Mouse (Mus musculus) MN1 (cell line): ENCODE measurements around the gene Cdkl3.

Experiments
- DNase-seq: peaks from one replicate; pipeline ENCODE4 v3.0.0-alpha.2; 2016; ENCODE audit warnings: low spot score

Cdkl3 gene

DNA sequence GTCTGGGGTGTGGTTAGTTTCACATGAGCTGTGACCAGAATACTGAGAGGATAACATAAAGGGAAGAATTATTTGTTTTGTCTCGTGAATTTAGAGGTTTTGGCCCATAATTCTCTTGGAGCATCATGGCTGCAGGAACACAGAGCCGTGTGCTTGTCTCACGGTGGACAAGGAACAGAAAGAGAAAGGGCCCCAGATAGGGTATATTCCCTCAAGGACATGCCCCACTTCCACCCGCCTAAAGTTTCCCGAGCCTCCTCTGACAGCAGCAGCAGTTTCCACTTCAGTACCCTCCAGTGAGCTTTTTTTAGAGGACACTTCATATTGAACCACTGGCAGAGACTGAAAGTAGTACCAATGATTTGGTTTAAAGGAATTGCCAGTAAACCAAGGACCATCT is 7.5 kb downstream of the Cdkl3 start:
- no peak for DNase-seq

DNA sequence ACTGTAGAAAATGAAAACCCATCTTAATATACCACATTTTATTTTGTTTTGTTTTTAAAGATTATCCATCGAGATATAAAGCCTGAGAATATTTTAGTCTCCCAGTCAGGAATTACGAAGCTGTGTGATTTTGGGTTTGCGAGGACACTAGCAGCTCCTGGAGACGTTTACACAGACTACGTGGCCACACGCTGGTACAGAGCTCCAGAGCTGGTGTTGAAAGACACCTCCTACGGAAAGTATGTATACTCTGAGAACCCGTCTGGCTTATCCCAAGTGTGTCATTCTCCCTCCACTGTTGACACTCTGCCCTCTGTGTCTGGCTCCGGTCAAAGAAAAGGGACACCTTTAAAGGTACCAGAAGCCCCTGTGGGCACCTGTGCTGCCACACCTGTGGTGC is 14.2 kb downstream of the Cdkl3 start:
- no peak for DNase-seq

DNA sequence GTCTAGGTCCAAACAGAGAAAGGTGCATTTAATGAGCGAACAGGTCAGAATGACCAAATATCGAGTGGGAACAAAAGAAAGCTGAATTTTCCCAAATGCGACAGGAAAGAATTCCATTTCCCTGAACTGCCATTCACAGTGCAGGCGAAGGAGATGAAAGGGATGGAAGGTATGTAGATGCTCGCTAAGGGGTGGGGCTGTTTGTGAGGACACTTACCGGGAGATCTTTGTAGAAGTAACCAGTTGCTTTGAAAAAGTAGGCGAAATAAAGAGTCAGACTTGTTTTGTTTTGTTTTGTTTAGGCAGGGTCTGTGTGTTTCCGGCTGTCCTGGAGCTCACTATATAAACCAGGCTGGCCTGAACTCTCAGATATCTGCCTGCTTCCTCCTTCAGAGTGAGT is 28.3 kb downstream of the Cdkl3 start:
- DNase-seq, result no peak

DNA sequence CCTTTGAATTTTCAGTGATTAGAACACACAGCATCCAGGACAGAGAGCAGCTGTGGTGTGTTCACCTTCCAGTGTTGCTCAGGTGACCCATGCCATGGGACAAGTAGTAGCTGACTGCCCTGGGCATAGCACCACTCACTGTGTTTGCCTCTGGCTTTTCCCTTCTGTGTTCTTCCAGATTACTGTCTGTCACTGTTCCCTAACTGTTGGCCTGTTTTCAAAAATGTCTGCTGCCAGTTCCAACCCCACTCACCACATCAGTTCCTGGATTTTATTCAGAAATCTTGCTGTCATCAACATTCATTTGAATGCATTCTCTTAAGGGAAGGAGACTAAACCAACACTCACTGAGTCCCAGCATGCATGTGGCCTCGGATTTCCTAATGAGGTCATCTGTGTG is 29.9 kb downstream of the Cdkl3 start:
- DNase-seq, result no peak

DNA sequence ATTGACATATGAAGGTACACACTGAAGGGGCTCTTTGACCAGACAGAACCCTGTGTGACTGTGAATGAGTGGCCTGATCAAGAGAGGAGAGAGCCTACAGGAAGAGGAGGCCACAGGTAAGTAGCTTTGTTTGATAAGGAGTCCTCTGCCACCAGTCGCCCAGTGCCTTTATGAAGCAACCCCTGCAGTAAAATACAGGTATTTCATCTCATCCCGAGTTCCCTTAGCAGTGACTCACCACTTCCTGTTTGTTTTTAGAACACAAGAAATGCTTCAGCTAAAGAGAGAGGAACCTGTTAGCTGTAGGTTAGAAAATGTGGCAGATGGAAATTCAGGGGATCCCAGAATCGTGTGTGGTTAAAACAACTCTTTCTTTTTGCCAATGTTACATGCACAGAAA is 31.9 kb downstream of the Cdkl3 start:
- DNase-seq, result no peak

DNA sequence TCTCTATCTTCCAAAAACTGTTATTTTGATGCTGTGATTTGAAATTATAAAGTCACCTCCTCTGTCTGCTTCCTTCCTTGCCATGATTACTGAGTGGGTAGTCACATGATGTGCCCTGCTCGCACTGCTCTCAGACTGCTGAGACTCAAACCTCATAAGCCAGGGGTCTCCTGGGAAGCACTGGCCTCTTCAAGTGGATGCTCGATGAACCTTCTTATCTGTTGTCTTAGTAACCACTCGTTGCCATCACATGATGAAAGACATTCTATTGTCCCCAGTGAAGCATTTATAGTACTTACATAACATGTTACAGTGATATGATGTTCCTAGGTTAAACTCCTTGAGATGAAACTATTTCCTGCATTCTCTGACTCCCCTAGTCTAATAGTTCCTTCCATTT is 33.6 kb downstream of the Cdkl3 start:
- DNase-seq, result peak; percentile 35

DNA sequence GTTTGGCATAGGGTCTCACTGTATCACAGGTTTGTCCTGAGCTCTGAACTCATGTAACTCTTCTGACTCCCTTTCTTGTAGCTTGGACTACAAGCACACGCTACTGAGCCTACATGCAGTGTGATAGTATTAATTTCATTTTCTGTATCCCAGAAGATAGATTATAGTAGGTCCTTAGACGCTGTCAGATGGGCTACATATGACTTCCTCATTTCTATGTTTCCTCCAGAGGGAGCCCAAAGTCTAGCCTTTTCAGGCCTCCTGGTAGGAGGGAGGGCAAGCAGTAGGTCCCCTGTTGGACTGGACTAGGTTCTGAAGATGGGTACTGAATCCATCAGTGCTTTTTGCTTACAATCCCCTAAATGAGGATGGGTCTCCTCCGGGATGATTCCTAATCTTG is 39.2 kb downstream of the Cdkl3 start:
- DNase-seq, result no peak

DNA sequence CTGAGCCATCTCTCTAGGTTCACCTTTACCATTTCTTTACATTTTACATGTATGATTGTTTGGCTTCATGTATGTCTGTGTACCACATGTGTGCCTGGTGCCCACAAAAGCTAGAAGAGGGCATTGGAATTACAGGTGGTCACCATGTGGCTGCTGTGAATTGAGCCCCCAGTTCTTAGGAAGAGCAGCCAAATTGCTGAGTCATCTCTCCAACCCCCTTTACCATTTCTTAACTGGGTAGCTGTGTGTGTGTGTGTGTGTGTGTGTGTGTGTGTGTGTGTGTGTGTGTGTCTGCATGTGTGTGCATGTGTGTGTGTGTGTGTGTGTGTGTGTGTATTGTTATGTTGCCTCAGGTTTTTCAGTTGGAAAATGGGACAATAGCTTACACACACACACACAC is 40.1 kb downstream of the Cdkl3 start:
- DNase-seq, result no peak

DNA sequence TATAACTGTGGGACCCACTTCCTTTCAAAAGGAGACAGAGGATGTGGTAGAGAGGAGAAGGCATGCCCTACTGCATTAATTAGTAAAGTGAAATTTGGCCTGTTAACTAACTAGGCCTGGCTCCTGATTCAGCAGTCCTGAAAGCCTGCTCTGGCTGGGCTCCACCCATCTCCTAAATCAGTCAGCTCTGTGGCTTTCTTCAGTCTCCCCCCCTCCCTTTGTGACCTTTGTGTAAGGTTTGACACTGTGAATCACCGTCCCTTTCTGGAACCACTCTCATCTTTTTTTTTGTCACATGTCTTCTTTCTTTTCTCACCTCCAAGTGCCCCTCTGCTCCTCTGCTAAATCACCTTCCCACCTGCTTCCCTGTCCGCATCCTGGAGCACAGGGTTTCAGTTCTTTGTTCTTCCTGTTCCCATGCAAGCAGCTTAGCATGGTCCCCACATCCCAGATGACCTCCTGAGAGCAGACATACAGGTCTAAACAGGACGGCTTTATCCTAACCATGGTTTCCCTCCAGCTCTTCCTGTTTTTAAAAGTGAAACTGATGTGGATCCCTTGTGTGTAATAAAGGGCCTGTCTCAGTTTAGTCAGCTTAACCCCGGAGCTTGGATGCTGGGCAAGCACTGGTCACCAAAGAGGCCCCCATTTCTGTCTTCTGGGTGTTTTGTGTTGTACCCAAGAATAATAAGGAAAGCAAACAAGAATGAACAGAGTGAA is 42.6 kb downstream of the Cdkl3 start:
- DNase-seq, result peak; percentile 54

DNA sequence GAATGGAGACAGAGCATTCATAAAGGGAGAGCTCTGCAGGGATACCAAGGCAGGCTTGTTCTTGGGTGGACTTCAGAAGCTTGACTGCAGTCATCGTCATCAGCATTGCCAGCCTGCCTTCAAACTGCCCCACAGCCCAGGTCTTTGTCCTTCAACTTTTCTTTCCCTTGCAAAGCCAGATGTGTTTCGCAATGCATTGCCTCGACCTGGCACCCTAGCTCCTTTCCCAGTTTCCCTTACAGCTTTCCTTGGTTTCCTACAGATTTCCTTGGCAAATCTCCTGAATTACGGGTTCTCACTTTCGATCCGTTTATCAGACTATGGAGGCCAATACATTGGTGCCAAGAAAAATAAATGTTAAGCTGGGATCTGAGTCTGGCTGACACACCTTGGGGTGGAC is 49.4 kb downstream of the Cdkl3 start:
- DNase-seq, result no peak

DNA sequence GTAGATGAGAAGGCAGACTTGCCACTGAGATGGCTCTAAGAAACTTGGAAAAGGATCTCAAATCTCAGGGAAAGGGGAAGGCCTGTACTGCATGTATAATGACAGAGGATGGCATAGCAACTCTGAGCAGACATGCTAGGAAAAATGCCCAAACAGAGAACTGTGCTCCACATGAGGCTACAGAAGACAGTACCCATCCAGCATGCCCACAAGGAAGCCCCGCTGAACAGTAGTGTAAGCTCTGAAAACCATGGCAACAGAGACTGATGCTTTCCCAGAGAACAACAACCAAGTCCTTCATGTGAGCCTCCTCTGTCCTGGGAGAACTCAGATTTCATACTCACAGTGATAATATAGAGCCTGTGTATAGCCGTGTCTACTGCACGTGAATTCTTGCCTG is 50.7 kb downstream of the Cdkl3 start:
- DNase-seq, result no peak

DNA sequence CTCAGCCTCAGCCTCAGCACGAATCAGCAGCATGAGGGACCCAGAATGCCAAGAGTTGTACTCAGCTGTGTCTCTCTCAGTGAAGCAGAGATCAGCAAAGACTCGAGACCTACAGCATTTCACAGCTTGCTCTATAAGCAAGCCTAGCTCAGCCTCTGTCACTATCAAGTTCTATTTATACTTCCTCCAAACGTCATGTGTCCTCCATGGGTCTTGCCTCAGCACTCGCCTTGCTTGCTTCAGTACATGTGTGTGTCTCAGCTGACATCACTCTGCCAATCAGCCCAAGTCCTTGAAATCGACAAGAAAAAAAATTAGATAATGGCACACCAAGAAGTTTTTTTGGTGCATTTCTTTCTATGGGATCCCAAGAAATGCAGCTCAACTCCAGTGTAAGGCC is 52.2 kb downstream of the Cdkl3 start:
- no peak for DNase-seq

DNA sequence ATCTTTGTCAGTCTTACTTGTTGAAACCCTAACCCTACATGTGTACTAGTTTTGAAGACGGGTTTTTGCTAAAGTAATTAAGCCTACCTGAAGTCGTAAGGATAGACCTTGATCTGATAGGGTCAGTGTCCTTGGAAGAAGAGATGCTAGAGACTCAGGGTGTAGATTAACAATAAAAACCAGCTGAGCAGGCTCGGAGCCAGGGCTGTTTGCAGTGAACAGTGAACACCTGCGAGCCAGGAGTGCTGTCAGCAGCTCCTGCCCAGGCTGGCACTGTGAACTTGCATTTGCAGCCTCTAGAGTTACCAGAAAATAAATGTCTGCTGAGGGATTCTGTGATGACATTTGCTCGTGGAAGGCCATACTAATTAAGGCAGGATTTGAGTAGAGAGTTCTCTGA is 55.0 kb downstream of the Cdkl3 start:
- no peak for DNase-seq

DNA sequence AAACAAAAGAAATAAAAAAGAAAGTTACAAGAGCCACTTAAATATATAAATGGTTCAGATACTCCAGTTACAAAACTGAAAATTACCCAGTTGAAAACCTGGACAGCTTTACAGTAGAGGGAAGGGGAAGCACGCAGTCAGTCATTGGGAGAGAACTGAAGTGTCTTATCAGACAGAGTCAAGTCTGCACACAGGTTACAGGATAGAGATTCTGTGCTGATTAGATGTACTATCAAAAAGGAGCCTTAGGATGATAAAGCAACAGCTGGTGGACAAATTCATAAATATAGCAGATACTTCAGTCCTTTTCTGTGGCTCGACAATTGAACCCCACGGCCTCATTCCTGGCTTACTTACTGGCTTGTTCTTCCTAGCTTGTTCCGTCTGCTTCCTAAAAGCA is 56.3 kb downstream of the Cdkl3 start:
- no peak for DNase-seq

DNA sequence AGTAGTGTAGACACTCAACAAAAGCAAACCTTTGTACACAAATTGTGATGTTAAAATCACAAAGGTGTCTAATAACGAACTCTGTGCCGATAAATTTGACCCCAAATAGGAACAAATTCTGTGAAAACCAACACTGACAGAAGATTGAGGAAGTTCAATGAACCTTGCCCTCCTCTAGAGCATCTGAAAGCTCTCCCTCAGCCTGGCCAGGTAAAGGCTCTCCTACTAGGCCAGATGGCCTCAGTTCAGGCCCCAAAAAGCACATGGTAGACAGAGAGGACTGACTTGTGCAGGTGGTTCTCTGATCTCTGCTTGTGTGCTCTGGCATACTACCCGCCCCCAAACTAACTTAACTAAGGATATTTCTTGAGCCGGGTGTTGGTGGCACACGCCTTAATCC is 58.4 kb downstream of the Cdkl3 start:
- DNase-seq, result no peak

DNA sequence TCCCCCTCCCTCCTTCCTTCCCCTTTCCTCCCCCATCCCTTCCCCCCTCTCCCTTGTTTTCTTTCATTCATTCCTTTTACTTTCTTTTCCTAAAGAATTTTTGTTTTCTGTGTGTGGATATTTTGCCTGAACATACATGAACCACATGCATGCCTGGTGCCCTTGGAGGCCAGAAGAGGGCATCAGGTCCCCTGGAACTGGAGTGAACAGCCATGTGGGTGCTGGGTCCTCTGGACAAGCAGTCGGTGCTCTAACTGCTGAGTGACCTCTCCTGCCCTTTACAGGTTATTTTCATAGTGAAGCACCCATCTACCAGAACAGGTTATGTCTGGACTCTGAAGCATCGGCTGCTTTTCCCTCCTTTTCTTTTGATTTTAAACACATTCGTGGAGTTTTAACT is 60.4 kb downstream of the Cdkl3 start:
- DNase-seq, result peak; percentile 47

DNA sequence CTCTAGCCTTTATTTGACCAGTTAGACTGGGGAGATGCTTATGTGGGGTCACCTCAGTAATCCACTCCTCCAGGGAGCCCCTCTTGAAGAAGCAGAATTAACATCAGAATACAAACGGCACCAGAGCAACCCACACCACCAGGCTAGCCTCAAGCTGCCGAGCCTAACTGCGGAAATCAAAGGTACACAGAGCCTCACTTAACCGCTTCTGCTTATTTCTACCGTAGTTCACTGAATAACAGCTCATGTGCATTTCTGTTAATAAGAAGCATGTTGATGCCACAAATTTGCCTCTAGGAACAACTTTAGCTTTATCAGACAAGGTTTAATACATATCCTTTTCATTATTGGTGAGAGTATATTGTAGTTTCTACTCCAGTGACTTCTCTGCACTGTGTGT is 61.8 kb downstream of the Cdkl3 start:
- no peak for DNase-seq

DNA sequence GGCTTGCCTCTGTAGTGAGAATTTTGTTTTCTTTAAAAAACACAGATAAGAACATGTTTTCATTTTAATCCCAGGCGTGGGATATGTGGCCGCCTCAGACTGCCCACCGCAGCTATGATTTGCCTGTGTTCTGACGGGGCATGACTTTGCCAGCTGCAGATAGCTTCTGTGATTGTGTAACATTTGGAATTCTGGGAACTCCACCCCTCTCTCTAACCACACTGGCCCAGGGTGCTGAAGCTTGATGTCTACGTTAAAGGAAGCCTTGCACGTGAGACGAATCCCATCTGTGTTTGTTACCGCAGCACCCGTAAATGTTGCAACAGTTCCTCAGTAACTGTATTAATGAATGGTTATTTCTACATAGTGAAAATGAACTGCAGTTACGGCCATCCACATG is 67.7 kb downstream of the Cdkl3 start:
- no peak for DNase-seq

DNA sequence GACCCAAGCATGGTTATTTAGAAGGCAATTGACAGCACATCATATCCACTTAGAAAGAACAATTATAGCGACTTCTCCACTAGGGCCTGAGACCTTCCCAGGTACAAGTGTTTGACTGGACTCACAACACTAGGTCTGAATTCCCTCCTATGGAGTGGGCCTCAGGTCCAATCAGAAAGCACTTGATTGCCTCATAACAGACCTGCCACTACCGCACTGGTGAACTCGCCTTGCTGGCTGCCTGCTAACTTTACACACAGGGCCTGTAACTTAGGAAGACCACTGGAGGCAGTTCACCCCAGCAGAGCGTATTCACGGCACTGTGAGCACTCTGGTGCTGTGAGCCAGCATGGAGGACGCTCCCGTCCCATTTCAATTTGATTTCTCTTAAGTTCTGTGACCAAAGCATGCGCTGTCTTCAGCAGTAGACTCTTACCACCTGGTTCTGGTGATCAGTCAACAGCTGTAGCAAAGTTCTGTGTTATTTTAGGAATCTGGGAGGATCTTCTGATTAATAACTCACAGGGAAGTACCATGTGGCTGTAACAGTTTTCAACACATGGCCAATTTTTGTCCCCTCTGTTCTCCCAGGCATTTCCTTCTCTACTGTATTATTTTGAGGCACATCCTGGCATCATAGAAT is 69.6 kb downstream of the Cdkl3 start:
- DNase-seq, result no peak

DNA sequence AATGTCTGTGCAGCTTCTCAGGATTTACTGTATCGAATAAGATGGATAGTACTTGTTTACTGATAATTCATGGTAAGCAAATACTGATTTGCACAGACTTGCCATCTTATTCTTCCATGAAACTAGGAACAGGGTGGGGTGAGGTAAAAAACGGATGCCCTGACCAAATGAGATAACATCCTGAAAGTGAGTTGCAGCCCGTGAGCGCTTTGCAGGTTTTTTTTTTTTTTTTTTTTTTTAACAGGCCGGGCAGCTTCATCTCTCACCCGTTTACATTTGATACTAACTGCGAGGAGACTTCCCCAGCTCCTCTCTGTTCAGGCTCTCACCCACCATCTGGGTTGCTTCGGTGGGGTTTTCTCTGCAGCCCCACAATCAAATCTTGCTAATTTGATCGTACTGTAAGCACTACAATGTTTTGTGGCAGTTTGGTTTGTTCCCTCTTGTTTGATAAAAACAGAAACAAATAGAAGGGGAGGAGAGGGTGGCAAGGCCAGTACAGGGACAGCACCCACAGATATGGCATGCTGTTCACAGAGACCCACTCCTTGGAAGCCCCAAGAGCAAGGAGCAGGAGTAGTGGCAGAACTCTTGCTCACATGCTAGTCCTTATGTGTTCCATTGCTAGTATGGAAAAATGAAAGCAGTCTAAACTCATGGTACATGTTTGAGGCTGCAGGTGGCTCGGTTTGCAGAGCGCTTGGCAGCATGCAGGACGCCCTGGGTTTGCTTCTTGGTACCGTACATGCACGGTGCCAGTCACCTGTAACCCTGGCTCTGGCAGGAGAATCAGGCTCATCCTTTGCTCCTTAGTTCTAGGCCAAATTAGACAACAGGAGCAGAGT is 70.8 kb downstream of the Cdkl3 start:
- DNase-seq, result no peak

DNA sequence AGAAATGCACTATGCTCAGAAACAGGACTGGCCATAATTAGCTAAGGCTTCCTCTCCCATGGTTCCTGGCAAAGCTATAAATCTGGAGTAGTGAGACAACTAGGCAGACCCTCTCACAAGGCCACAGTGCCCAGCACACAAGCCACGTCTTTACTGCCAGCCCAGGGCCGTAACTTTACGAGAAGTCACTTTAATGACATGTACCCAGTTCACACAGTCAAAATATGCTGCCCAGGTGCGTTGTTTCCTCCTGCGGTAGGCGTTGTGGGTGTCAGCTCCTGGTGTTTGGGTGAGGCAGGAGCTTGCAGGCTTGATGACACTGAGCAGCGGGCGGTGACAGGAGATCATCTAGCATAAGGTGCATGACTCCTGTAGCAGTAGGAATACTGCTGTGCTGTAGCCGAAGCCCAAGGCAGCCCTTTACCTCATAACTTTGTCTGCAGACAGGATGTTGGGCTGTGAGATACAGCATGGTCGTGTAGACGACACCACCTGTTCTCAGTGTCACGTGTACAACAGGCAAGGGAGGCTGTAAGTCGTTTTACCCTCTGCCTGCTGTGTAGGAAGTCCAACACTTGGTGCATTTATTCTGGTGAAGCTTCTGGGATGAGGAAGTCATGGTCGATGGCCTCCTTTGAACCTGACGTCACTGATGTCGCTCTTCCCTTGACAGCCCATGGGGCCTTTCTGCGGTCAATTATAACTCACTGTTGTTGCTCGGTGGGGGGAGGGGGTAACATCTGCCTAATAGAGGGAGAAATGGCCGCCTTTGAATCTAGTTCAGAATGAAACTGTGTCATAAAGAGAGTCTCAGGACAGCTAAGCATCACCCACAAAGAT is 72.0 kb downstream of the Cdkl3 start:
- DNase-seq, result no peak

DNA sequence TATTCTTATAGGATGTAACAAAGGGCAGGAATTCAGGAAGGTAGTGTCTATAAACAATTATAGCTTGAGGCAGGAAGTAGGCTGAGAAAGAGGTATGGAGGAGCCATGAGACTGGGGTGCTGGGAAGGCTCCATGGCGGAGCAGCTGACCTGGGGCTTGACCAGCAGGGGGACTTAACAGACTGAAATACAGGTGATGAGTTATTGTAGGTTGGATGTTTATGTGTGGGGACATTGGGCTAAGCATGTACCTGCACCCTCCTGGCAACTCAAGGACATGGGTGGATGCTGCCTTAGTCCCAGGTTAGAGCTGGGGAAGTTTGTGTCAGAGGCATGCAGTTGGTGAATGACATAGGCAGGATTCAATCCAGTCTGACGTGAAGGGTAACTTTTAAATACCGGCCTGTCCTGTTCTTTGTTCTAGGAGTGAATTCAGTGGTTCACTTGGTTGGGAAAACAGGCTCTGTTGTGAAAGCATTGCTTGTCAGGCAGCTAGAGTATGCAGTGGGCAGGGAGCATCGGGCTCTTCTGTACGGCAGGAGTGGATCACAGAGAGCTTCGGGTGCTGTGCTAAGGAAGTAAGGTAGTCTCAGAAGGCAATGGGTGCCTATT is 72.8 kb downstream of the Cdkl3 start:
- DNase-seq, result no peak
